Mouse (Mus musculus): ENCODE data around the gene Hlcs. TPM values are rescaled to one million over a fixed set of nuclear protein-coding genes. Genes with fewer than 3 reads are reported as not detected.

The Hlcs gene
- total RNA-seq, 2 experiments from 2014 or later = 6.0 to 6.3 TPM

GRCm38 (mm10) chr16:94291141-94291540 lies 22.2 kb downstream of the Hlcs start:
- no peak for DNase-seq
- intact Hi-C loops (cut with DNase I) = no loop called here

DNA sequence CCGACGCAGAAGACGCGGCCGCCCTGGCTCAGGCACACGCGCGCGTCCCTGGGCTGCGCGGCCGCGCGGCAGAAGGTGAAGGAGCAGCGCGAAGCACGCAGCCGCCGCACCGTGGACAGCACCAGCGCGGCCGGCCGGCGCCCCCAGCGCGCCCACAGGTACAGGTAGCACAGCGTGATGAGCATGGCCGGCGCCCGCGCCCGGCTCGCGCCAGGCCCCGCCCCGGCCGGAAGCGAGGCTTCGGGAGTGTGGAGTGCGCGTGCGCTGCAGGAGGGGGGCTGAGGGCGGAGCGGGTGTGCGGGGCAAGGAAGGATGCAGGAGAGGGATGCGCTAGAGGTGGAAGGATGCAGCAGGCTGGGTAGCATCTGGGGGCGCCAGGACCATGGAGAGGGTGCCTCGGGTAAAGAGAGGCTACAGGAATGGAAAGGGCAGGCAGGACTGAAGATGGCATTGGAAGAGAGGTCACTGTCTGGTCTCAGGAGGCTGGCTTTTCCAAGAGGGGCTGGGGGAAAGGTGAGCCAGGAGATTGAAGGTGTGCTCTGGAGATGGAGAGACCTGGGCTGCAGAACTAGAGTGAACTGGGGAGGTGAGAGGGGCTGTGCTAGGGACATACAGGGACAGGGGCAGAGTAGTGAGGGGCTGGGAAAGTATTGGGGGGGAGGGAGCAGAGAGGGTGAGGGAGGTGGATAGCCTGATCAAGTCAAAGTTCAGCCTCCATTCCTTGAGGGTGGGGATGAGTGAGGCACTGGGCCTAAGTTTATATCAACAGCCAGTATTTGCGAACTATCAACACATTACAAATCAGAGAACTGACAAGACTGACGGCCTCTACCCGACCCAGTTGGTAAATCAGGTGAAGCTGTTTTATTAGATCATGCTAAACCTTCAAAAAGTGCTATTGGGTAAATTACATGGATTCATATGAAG lies 23.0 kb downstream of the Hlcs start:
- intact Hi-C loops (cut with DNase I) = no loop called here

DNA sequence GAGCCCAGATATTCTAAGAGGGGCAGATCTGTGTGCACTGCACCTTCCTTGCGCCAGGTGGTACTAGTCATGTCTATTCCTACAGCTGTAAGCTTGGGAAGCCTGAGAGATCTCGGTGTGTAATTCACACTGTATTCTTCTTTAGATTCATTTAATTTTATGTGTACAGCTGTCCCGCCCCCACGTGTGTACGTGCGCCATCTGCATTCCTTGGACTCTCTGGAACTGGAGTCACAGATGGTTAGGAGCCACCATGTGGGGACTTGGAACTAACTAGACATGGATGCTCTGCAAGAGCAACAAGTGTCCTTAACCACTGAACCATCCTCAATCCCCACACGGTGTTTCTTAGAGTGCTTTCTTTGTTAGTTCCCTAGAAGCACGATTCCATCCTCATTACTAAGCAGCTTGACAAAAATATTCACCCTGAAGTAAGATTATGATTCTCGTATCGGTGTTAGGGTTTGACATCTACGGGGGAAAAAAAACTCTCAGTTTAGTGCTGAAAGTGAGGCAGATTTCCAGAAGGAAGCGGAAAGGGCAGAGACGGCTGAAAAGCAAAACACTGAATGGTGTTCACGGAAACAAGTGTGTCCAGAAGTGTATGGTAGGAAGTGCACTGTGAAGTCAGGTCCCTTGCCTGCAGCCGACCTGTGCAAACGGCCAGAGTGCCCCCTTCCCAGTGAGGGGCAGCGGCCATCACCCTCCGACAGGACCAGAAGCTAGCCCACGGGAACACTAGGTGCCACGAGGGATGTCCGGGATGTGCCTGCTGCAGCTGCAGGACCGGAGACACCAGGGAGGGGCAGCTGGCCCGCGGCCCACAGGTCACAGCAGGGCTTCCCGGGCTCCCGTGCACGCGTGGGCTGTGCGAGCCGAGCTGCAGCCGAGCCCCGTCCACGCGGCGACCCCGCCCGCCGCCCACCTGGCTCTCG lies 24.0 kb downstream of the Hlcs start:
- peak in 1 of 2 experiments; percentile 31 for DNase-seq
- intact Hi-C loops (cut with DNase I) = no loop called here

More for the DNA sequence above, 23.0 kb downstream of the Hlcs start:
- peak; percentile 84 to 86 for DNase-seq

- DNase-seq = no peak
- intact Hi-C loops (cut with DNase I) = no loop called here
Measured at GRCm38 (mm10) chr16:94287826-94288225, 25.5 kb downstream of the Hlcs start.

- no peak for DNase-seq
- intact Hi-C loops (cut with DNase I) = no loop called here
Measured at GRCm38 (mm10) chr16:94283972-94284371, 29.4 kb downstream of the Hlcs start.

GRCm38 (mm10) chr16:94270826-94271225 lies 42.5 kb downstream of the Hlcs start:
- DNase-seq = no peak
- intact Hi-C loops (cut with DNase I) = loop anchor here (5.0 kb wide), 1 partner anchor 41 kb away; the partner anchor contains the start of gene Hlcs

DNA sequence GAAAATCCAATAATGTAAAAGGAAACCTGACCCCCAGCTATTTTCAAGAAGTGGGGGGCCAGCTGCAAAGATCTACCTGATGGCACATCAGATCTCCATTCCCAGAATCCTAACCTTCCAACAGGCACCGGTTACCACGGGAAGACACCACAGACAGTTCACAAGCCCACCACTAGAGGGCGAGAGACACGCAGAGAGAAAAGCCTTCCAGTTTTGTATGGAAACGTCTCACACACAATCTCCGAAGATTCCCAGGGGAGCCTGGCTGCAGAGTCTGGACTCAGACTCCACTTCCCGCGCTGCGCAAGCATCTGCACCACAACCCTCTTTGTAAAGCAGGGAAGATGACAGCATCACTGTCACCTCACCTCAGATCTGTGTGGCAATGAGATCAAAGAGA lies 43.7 kb downstream of the Hlcs start:
- intact Hi-C loops (cut with DNase I) = loop anchor here (1.0 to 5.0 kb wide), 2 partner anchors 43 to 63 kb away; partner anchors contain the start of gene Hlcs
- DNase-seq = peak; percentile 88 to 94

- intact Hi-C loops (cut with DNase I) = no loop called here
- DNase-seq = no peak
Measured at GRCm38 (mm10) chr16:94268205-94268604, 45.2 kb downstream of the Hlcs start.

GRCm38 (mm10) chr16:94264611-94265010 lies 48.8 kb downstream of the Hlcs start:
- intact Hi-C loops (cut with DNase I) = no loop called here
- no peak for DNase-seq

DNA sequence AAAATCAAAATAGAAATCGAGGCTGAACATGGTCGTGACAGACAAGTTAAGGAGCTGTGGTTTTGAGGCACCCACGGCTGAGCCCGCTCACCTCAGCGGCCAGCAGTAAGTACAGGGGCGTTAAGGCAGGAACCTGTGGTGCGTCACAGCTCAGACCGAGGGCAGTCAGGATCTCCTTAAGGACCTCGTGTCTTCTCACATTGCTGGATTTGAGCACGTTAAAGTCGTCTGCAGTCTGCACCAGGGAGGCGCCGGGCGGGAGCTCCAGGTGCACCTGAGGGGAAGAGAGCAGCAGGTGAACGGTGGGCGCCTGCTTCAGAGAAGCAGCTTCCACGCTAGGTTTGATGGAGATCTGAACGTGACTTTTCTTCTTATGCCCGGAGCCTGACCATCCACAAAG lies 50.9 kb downstream of the Hlcs start:
- intact Hi-C loops (cut with DNase I) = no loop called here

GRCm38 (mm10) chr16:94260938-94261630 lies 52.3 kb downstream of the Hlcs start:
- DNase-seq = no peak
- intact Hi-C loops (cut with DNase I) = no loop called here

More for the DNA sequence above, 50.9 kb downstream of the Hlcs start:
- no peak for DNase-seq

DNA sequence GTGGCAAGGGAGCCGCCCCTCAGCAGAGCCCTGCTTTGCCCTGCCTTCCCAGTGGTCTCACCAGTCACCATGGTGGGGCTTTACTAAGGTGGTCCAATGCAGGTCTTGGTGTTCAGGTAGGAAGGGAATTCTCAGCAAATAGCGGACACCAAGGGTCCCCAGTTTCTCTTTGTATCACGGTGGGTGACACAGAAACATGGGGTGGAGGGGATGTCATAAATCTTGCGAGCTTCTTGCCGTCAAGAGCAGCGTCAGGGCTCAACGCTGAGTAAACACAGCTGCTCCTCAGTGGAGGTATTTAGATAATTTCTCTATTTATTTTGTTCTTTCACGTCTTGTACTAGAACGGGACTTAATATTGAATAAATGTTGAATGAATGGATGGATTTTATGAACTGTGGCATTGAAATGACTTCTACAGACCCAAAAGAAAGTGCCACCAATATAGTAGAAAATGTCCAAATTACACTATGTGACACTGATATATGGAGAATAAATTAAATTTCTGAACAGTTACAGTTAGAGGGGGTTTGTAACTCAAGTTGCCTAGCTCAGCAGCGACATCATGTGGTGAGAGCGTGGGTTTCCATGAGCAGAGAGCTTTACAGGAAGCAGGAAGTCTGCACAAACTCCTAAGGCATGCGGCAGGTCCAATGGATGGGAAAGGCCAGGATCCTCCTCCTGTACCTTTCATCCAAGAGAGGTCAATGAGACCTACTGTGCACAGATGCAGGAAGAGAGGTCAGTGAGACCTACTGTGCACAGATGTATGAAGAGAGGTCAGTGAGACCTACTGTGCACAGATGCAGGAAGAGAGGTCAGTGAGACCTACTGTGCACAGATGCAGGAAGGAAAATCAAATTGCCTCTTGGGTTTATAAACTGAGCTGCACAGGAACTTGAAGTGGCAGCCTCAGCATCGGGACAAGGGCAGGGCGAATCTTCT lies 54.7 kb downstream of the Hlcs start:
- intact Hi-C loops (cut with DNase I) = loop anchor here (1.0 to 10.0 kb wide), 3 partner anchors 154 to 320 kb away; no protein-coding TSS in a partner anchor
- peak; percentile 80 to 89 for DNase-seq

GRCm38 (mm10) chr16:94255592-94255991 lies 57.8 kb downstream of the Hlcs start:
- no peak for DNase-seq
- intact Hi-C loops (cut with DNase I) = loop anchor here (10.0 kb wide), 1 partner anchor 151 kb away; no protein-coding TSS in a partner anchor

DNA sequence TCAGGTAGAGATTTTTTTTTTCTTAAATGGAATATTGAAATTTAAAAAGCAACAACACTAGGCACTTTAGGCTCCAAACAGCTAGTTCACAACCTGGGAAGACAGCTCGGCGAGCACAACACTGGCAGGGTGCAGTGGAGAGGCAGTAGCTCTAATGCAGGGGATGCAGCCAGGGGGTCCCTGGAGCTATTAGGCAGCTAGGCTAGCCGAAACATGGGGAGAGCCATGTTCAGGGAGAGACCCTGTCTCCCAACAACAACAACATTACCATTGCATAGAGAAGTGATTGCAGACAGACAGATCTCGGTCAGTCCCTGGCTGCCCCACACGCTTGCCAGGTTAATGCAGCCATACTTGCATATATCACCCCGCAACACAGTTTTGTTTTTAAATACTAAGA lies 58.3 kb downstream of the Hlcs start:
- intact Hi-C loops (cut with DNase I) = loop anchor here (10.0 kb wide), 1 partner anchor 150 kb away; no protein-coding TSS in a partner anchor
- no peak for DNase-seq

DNA sequence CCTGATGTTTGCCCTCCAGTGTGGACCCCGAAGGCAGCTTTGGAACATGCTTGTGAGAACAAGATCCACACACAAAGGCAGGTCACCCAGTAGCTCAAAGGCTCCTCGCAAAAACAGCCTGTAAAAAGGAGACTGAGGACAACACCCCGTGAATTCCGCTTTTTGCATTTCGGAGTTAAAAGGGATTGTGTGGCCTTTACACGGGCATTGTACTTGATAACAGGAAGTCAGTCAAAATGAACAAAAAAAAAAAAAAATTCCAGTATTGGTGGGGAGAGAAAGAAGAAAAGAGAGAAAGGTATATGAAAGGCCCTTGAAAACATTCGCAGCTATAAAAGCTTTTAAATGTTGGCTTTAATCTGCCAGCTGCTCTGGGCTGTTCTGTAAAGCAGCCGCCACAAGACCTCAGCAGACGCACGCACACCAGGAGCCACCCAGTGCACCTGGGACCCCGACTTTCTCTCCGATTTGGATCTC lies 58.9 kb downstream of the Hlcs start:
- DNase-seq = no peak
- intact Hi-C loops (cut with DNase I) = loop anchor here (10.0 kb wide), 1 partner anchor 150 kb away; no protein-coding TSS in a partner anchor

DNA sequence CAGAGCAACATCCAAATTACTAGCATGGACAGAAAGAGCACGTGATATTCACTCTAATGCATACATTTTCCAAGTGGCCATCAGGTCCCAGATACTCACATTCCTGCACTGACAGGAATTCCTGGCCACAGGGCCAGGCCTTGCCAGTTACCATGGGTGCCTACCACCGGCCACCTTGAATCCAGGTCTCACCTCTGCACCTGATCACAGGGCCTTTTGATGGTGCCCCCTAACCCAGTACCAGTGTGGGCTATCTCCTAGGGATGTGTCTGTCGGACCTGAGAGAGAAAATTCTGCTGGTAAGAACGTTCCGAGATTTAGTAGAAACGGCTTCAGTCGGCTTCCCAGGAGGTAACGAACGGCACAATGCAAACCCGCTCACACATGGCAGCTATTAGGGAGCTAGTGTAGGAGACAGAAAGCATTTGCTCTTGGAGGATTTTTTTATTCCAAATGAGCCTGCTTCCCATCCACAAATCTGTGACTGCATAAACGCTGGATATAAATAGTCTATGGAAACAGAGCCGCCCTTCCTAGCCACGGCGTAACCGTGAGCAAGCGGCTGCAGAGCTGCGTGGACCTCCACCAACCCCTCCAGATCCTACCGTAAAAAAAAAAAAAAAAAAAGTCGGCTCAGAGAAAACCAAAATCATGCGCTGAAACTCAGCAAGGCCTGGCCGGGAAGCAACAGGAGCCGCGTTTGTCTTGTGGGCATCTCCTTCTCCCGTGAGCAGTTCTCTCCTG lies 59.5 kb downstream of the Hlcs start:
- no peak for DNase-seq
- intact Hi-C loops (cut with DNase I) = loop anchor here (10.0 kb wide), 1 partner anchor 149 kb away; no protein-coding TSS in a partner anchor

DNA sequence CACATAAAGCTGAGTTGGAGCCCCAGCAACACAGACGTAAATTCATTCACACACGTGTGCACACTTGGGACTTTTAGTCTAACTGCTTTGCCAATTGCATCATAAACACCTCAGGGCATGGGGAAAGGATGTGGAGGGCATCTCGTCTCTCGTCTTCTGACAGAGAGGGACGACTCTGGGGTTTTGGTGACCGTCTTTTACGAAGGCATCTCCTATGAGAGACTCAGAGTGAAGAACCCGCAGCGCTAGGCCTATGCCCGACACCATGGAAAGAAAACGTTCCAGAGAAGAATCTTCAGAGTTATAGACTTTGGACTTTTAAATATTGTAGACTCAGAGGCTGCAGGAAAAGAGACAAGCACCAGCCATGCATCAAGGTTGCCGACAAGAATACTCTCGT lies 61.6 kb downstream of the Hlcs start:
- no peak for DNase-seq

More for the DNA sequence above, 61.6 kb downstream of the Hlcs start:
- intact Hi-C loops (cut with DNase I) = loop anchor here (10.0 kb wide), 1 partner anchor 147 kb away; no protein-coding TSS in a partner anchor

All from heart, postnatal 14 days (tissue).